Mouse (Mus musculus): ENCODE results near the gene Cmtm2b. TPM values are rescaled to one million over a fixed set of nuclear protein-coding genes. Genes with fewer than 3 reads are reported as not detected.

The Cmtm2b gene
- total RNA-seq, 2 experiments from 2014 or later: not detected

- no peak for TF ChIP-seq CTCF (IDR thresholded peaks at IDR 0.05)
- no peak for DNase-seq (ENCODE audit: extremely low spot score in 1 of 2, low spot score in 2 of 2)
- intact Hi-C loops (cut with DNase I): no loop called here
- no peak overlapping the region for H3K4me3 ChIP-seq
- no peak overlapping the region for H3K27ac ChIP-seq
These were observed 11.8 kb downstream of the Cmtm2b start for GRCm38 (mm10) chr8:104333786-104334185.

- H3K4me3 ChIP-seq: no peak overlapping the region
- no peak for TF ChIP-seq CTCF (IDR thresholded peaks at IDR 0.05)
- no peak overlapping the region for H3K27ac ChIP-seq
- intact Hi-C loops (cut with DNase I): no loop called here
- no peak for DNase-seq (ENCODE audit: extremely low spot score in 1 of 2, low spot score in 2 of 2)
These were observed 12.2 kb downstream of the Cmtm2b start for GRCm38 (mm10) chr8:104334196-104334595.

GRCm38 (mm10) chr8:104336806-104337205, 14.8 kb downstream of the Cmtm2b start:
- intact Hi-C loops (cut with DNase I): no loop called here
- Histone ChIP-seq H3K27ac (no peak overlapping the region), H3K4me3 (no peak overlapping the region)
- DNase-seq (ENCODE audit: extremely low spot score in 1 of 2, low spot score in 2 of 2): no peak
- no peak for TF ChIP-seq CTCF (IDR thresholded peaks at IDR 0.05)

- peak; percentile 8 for TF ChIP-seq CTCF (IDR thresholded peaks at IDR 0.05)
- H3K4me3 ChIP-seq: no peak overlapping the region
- no peak for DNase-seq (ENCODE audit: extremely low spot score in 1 of 2, low spot score in 2 of 2)
- intact Hi-C loops (cut with DNase I): no loop called here
- no peak overlapping the region for H3K27ac ChIP-seq
These were observed 15.9 kb downstream of the Cmtm2b start for GRCm38 (mm10) chr8:104337890-104338289.

GRCm38 (mm10) chr8:104339229-104339982, 17.4 kb downstream of the Cmtm2b start, which contains the start of gene Cmtm3:
TSS of gene Cmtm3 (plus strand) at chr8:104339410.
- intact Hi-C loops (cut with DNase I): no loop called here
- H3K27ac ChIP-seq: peak within 1 kb of the TSS; percentile 75; the same call in 1 of the 2 replicates
- DNase-seq (ENCODE audit: extremely low spot score in 1 of 2, low spot score in 2 of 2): no peak
- H3K4me3 ChIP-seq: peak within 1 kb of the TSS; percentile 62
- no peak for TF ChIP-seq CTCF (IDR thresholded peaks at IDR 0.05)

- Histone ChIP-seq H3K27ac (no peak overlapping the region; the same call in 1 of the 2 replicates), H3K4me3 (peak overlapping the region; percentile 62)
- no peak for DNase-seq (ENCODE audit: extremely low spot score in 1 of 2, low spot score in 2 of 2)
- TF ChIP-seq CTCF (IDR thresholded peaks at IDR 0.05): no peak
- intact Hi-C loops (cut with DNase I): loop anchor here (2.0 to 5.0 kb wide), 6 partner anchors 27 to 243 kb away; partner anchors contain the start of genes Cklf, Dync1li2 and Terb1
These were observed 17.9 kb downstream of the Cmtm2b start for GRCm38 (mm10) chr8:104339983-104340232.

GRCm38 (mm10) chr8:104340233-104341105, 18.4 kb downstream of the Cmtm2b start:
- Histone ChIP-seq H3K4me3 (peak overlapping the region; percentile 62), H3K27ac (peak overlapping the region; percentile 75)
- peak; percentile 72 for TF ChIP-seq CTCF (IDR thresholded peaks at IDR 0.05)
- intact Hi-C loops (cut with DNase I): loop anchor here (2.0 to 5.0 kb wide), 6 partner anchors 28 to 243 kb away; partner anchors contain the start of genes Cklf, Dync1li2 and Terb1
- peak; percentile 63 to 65 for DNase-seq (ENCODE audit: extremely low spot score in 1 of 2, low spot score in 2 of 2)

GRCm38 (mm10) chr8:104341106-104341561, 19.1 kb downstream of the Cmtm2b start:
- H3K27ac ChIP-seq: peak overlapping the region; percentile 75
- H3K4me3 ChIP-seq: peak overlapping the region; percentile 62
- no peak for DNase-seq (ENCODE audit: extremely low spot score in 1 of 2, low spot score in 2 of 2)
- intact Hi-C loops (cut with DNase I): loop anchor here (2.0 to 5.0 kb wide), 6 partner anchors 28 to 244 kb away; partner anchors contain the start of genes Cklf, Dync1li2 and Terb1
- TF ChIP-seq CTCF (IDR thresholded peaks at IDR 0.05): no peak

GRCm38 (mm10) chr8:104341678-104342077, 19.6 kb downstream of the Cmtm2b start:
- intact Hi-C loops (cut with DNase I): loop anchor here (2.0 to 5.0 kb wide), 6 partner anchors 29 to 244 kb away; partner anchors contain the start of genes Cklf, Dync1li2 and Terb1
- no peak overlapping the region for H3K27ac ChIP-seq

GRCm38 (mm10) chr8:104342426-104342825, 20.4 kb downstream of the Cmtm2b start:
- DNase-seq (ENCODE audit: extremely low spot score in 1 of 2, low spot score in 2 of 2): no peak
- Histone ChIP-seq H3K4me3 (no peak overlapping the region), H3K27ac (no peak overlapping the region)
- intact Hi-C loops (cut with DNase I): loop anchor here (5.0 kb wide), 3 partner anchors 165 to 245 kb away; partner anchors contain the start of gene Terb1
- no peak for TF ChIP-seq CTCF (IDR thresholded peaks at IDR 0.05)

More at GRCm38 (mm10) chr8:104341678-104342077, 19.6 kb downstream of the Cmtm2b start:
- DNase-seq (ENCODE audit: extremely low spot score in 1 of 2, low spot score in 2 of 2): no peak
- TF ChIP-seq CTCF (IDR thresholded peaks at IDR 0.05): no peak
- H3K4me3 ChIP-seq: no peak overlapping the region

- no peak overlapping the region for H3K27ac ChIP-seq
- peak; percentile 81 to 91 for DNase-seq (ENCODE audit: extremely low spot score in 1 of 2, low spot score in 2 of 2)
- intact Hi-C loops (cut with DNase I): loop anchor here (2.0 to 5.0 kb wide), 6 partner anchors 51 to 247 kb away; partner anchors contain the start of genes Cmtm4 and Terb1
- H3K4me3 ChIP-seq: no peak overlapping the region
- peak; percentile 94 for TF ChIP-seq CTCF (IDR thresholded peaks at IDR 0.05)
These were observed 21.9 kb downstream of the Cmtm2b start for GRCm38 (mm10) chr8:104343957-104344356.
